Mouse (Mus musculus): ENCODE measurements around the gene Tpbpa.
"Not testable (repeated sequence)": the region's sequence is repeated elsewhere in the genome, so short reads cannot be mapped to it uniquely, and the experiment has no call there.

GRCm38 (mm10) chr13:60904780-60905179 lies 37.0 kb downstream of the Tpbpa start, which contains the start of gene Tpbpb:
- TF ChIP-seq POLR2A (IDR thresholded peaks at IDR 0.05; ENCODE audit: borderline replicate concordance, extremely low read depth, insufficient read depth, insufficient read length, poor library complexity, severe bottlenecking); CTCF (IDR thresholded peaks at IDR 0.05; ENCODE audit: borderline replicate concordance, extremely low read depth, insufficient read depth, insufficient read length): not testable (repeated sequence)
